Mouse (Mus musculus) hindbrain, embryonic 11.5 days (tissue): ENCODE data around the gene Tbc1d16. TPM values are rescaled to one million over a fixed set of nuclear protein-coding genes. Genes with fewer than 3 reads are reported as not detected.

Experiments
- ATAC-seq: fragments of 200-750 bp; cut with Nextera tagmentation; 2 replicates; pipeline ENCODE4 v1.8.0; 2017; ENCODE audit warnings: mild to moderate bottlenecking, moderate TSS enrichment, moderate library complexity; ENCODE audit not compliant: low FRiP score
- DNase-seq: peaks from one replicate; pipeline ENCODE4 v3.0.0-alpha.2; 2015; ENCODE audit warnings: low spot score
- H3K27ac ChIP-seq: fragments of 300-500 bp; sonication (generic); 2 replicates; pipeline ENCODE4 v1.5.1; 2014; ENCODE audit warnings: mild to moderate bottlenecking, low read depth, low read length
- H3K27me3 ChIP-seq: fragments of 300-500 bp; sonication (generic); 2 replicates; pipeline ENCODE4 v1.6.1; 2014; ENCODE audit warnings: mild to moderate bottlenecking, low read length, moderate library complexity, mixed read lengths; ENCODE audit not compliant: control insufficient read depth, insufficient read depth
- H3K36me3 ChIP-seq: fragments of 300-500 bp; sonication (generic); 2 replicates; pipeline ENCODE4 v1.6.1; 2014; ENCODE audit warnings: mild to moderate bottlenecking, low read length, moderate library complexity, mixed read lengths; ENCODE audit not compliant: control insufficient read depth, insufficient read depth
- H3K4me1 ChIP-seq: fragments of 300-500 bp; sonication (generic); replicated peaks from 2 replicates; pipeline ENCODE4 v1.6.1; 2014; ENCODE audit warnings: low read length, mixed read lengths; ENCODE audit not compliant: control insufficient read depth, insufficient read depth
- H3K4me2 ChIP-seq: fragments of 300-500 bp; sonication (generic); replicated peaks from 2 replicates; pipeline ENCODE4 v1.6.1; 2014; ENCODE audit warnings: mild to moderate bottlenecking, low read depth, low read length
- H3K4me3 ChIP-seq: fragments of 300-500 bp; sonication (generic); 2 replicates; pipeline ENCODE4 v1.5.1; 2014; ENCODE audit warnings: low read depth, low read length
- H3K9ac ChIP-seq: fragments of 300-500 bp; sonication (generic); 2 replicates; pipeline ENCODE4 v1.6.1; 2014; ENCODE audit warnings: low read depth, low read length
- H3K9me3 ChIP-seq: fragments of 300-500 bp; sonication (generic); 2 replicates; pipeline ENCODE4 v1.6.1; 2016; ENCODE audit warnings: low read length; ENCODE audit not compliant: control insufficient read depth
- WGBS: fragments of 180-500 bp; shearing (Covaris S2); extraction: QIAGEN DNeasy Blood & Tissue Kit; methylation state at CpG from one replicate; pipeline ENCODE4 v1.1.7; 2014; 5-methylcytosine and 5-hydroxymethylcytosine counted together
- polyA plus RNA-seq: library from polyadenylated mRNA; unstranded; fragments of >200 nt; fragmentation: Nextera tagmentation; extraction: Ambion mirVana; gene quantifications from 2 replicates; pipeline ENCODE4 v1.2.1, GENCODE M21; 2014

Tbc1d16 gene
- polyA plus RNA-seq, 1 experiment from 2014 or later, result 20.7 TPM

DNA sequence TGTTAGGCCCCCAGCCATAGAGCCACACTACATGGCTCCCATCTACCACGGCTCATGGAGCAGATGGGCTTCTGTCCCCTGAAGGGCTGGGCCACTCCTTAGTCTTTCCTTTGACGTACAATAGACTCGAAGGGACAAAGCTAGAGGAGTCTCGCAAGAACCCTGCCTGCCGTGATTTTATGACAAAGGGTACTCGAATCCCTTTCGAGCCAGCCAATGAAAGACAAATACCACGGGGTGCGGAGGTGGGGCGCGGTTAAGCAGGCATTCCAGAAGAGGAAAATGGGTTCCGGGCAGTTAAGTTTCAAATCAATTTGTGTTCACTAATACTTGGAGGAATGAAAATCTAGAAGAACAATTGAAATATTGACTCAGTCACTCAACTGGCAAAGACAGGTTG is 11.2 kb upstream of the Tbc1d16 start:
- H3K9me3 ChIP-seq, result no peaks in the 10 kb centered on the region; the same call in 1 of the 2 replicates
- no peak overlapping the region for H3K27ac ChIP-seq
- no peak overlapping the region for H3K4me2 ChIP-seq
- ATAC-seq (no peak), DNase-seq (no peak)
- H3K4me3 ChIP-seq, result no peak overlapping the region
- H3K36me3 ChIP-seq, result 0 out of 2 replicates have a peak, but pooled peaks cover 4% of the 10 kb centered on the region
- no peaks in the 10 kb centered on the region for H3K27me3 ChIP-seq
- H3K4me1 ChIP-seq, result 0 out of 2 replicates have a peak, but pooled peaks cover 2% of the 10 kb centered on the region
- H3K9ac ChIP-seq, result no peak overlapping the region
- WGBS, result 89% methylated on average over 12 of the region's 12 CpGs

DNA sequence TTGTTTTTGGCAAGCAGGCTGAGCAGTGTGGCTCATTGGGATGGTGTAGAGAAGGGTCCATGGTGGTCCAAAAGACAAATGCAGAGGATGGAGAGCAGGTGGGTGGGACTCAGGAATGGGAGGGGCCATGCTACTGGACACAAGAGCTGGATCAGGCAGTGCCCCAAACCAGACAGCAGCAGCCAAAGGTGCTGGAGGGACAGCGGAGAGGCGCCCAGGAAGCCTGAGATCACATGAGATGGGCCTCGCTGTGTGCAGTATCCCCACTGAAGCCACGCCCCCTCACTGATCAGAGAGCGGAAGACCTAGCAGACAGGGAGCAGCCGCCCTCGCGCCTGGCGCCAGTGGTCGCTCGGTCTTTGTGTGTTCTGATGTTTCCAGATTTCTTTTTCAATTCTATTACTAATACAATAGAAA is 10.0 kb upstream of the Tbc1d16 start:
- Histone ChIP-seq H3K4me2 (peak overlapping the region; percentile 36), H3K36me3 (0 out of 2 replicates have a peak, but pooled peaks cover 4% of the 10 kb centered on the region), H3K27ac (no peak overlapping the region), H3K4me1 (0 out of 2 replicates have a peak, but pooled peaks cover 2% of the 10 kb centered on the region), H3K27me3 (no peaks in the 10 kb centered on the region), H3K4me3 (no peak overlapping the region), H3K9ac (no peak overlapping the region), H3K9me3 (no peaks in the 10 kb centered on the region; the same call in 1 of the 2 replicates)
- WGBS, result 24% methylated on average over 11 of the region's 11 CpGs
- peak; percentile 67 for DNase-seq
- peak; percentile 59 for ATAC-seq

- no peak overlapping the region for H3K27ac ChIP-seq
- no peak overlapping the region for H3K9ac ChIP-seq
- H3K9me3 ChIP-seq, result no peaks in the 10 kb centered on the region; the same call in 1 of the 2 replicates
- DNase-seq, result peak; percentile 33
- 0 out of 2 replicates have a peak, but pooled peaks cover 4% of the 10 kb centered on the region for H3K36me3 ChIP-seq
- H3K4me2 ChIP-seq, result peak overlapping the region; percentile 36
- H3K27me3 ChIP-seq, result no peaks in the 10 kb centered on the region
- WGBS, result 37% methylated on average over 20 of the region's 20 CpGs
- 0 out of 2 replicates have a peak, but pooled peaks cover 2% of the 10 kb centered on the region for H3K4me1 ChIP-seq
- H3K4me3 ChIP-seq, result no peak overlapping the region
- peak; percentile 17; the same call in 1 of the 2 replicates for ATAC-seq
Observed at GRCm38 (mm10) chr11:119237568-119238304, 9.4 kb upstream of the Tbc1d16 start.

- WGBS, result 48% methylated on average over 3 of the region's 3 CpGs
- ATAC-seq (no peak), DNase-seq (no peak)
- Histone ChIP-seq H3K4me3 (no peak overlapping the region), H3K4me2 (no peak overlapping the region), H3K4me1 (0 out of 2 replicates have a peak, but pooled peaks cover 2% of the 10 kb centered on the region), H3K9me3 (no peaks in the 10 kb centered on the region; the same call in 1 of the 2 replicates), H3K27me3 (no peaks in the 10 kb centered on the region), H3K27ac (no peak overlapping the region), H3K36me3 (0 out of 2 replicates have a peak, but pooled peaks cover 4% of the 10 kb centered on the region), H3K9ac (no peak overlapping the region)
Observed at GRCm38 (mm10) chr11:119237007-119237406, 8.7 kb upstream of the Tbc1d16 start.

- no peak overlapping the region for H3K9ac ChIP-seq
- peak; percentile 49 for DNase-seq
- H3K4me2 ChIP-seq, result no peak overlapping the region
- H3K27me3 ChIP-seq, result no peaks in the 10 kb centered on the region
- 43% methylated on average over 8 of the region's 8 CpGs for WGBS
- H3K4me1 ChIP-seq, result 0 out of 2 replicates have a peak, but pooled peaks cover 2% of the 10 kb centered on the region
- no peaks in the 10 kb centered on the region; the same call in 1 of the 2 replicates for H3K9me3 ChIP-seq
- H3K36me3 ChIP-seq, result 0 out of 2 replicates have a peak, but pooled peaks cover 4% of the 10 kb centered on the region
- ATAC-seq, result no peak
- H3K27ac ChIP-seq, result no peak overlapping the region
- no peak overlapping the region for H3K4me3 ChIP-seq
Observed at GRCm38 (mm10) chr11:119236354-119236753, 8.1 kb upstream of the Tbc1d16 start.

- 0 out of 2 replicates have a peak, but pooled peaks cover 2% of the 10 kb centered on the region for H3K4me1 ChIP-seq
- no peak for ATAC-seq
- 0 out of 2 replicates have a peak, but pooled peaks cover 4% of the 10 kb centered on the region for H3K36me3 ChIP-seq
- peak; percentile 79 for DNase-seq
- H3K9me3 ChIP-seq, result no peaks in the 10 kb centered on the region; the same call in 1 of the 2 replicates
- H3K4me3 ChIP-seq, result no peak overlapping the region
- H3K9ac ChIP-seq, result no peak overlapping the region
- H3K27ac ChIP-seq, result no peak overlapping the region
- H3K27me3 ChIP-seq, result no peaks in the 10 kb centered on the region
- WGBS, result 88% methylated on average over 4 of the region's 4 CpGs
- H3K4me2 ChIP-seq, result no peak overlapping the region
Observed at GRCm38 (mm10) chr11:119235596-119235995, 7.3 kb upstream of the Tbc1d16 start.

- 94% methylated on average over 10 of the region's 10 CpGs for WGBS
- H3K27me3 ChIP-seq, result no peaks in the 10 kb centered on the region
- DNase-seq (no peak), ATAC-seq (no peak)
- H3K9me3 ChIP-seq, result no peaks in the 10 kb centered on the region; the same call in 1 of the 2 replicates
- no peak overlapping the region for H3K4me2 ChIP-seq
- H3K4me3 ChIP-seq, result no peak overlapping the region
- H3K4me1 ChIP-seq, result 0 out of 2 replicates have a peak, but pooled peaks cover 2% of the 10 kb centered on the region
- H3K36me3 ChIP-seq, result 0 out of 2 replicates have a peak, but pooled peaks cover 4% of the 10 kb centered on the region
- no peak overlapping the region for H3K9ac ChIP-seq
- no peak overlapping the region for H3K27ac ChIP-seq
Observed at GRCm38 (mm10) chr11:119234770-119235169, 6.5 kb upstream of the Tbc1d16 start.

DNA sequence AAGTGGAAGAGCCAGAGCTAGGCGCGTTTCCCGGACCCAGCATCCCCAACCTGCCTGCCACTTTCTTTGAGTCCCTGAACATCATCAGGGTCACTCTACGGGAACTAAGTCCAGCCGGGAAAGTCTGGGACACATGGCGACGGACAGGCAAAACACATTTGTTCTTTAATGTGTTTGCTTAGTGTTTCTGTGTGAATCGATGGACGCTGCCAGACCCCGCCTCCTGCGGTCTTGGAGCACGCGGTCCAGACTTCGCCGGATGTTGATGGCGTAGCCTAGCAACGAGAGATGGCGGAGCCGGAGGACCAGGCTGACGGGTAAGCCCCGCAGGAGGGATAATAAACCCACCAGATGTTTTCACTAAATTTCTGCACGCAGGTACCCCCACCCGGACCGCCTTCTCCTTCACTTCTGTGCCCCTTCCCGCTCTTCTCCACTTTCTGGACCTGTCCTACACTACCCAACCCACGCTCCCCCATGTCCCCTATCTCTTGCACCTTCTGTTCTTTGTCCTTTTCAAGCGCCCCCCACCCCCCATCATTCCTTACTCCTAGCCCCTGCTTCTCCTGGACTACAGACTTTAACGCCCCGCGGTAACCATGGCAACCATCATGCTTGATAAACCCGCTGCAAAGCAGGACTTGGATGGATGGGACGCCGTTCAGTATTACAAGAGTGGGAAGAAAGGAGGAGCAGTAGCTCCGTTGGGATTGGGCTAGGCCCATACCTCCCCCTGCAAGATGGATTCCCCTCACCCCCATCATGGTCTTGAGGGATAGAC is 737 bp upstream of the Tbc1d16 start:
- Histone ChIP-seq H3K4me3 (peak overlapping the region; percentile 81), H3K4me1 (peaks cover 14% of the 10 kb centered on the region), H3K27me3 (no peaks in the 10 kb centered on the region), H3K36me3 (no peaks in the 10 kb centered on the region), H3K9me3 (no peaks in the 10 kb centered on the region), H3K27ac (peak overlapping the region; percentile 83), H3K9ac (no peak overlapping the region; the same call in 1 of the 2 replicates), H3K4me2 (peak overlapping the region; percentile 89)
- ATAC-seq, result peak; percentile 95
- peak; percentile 91 for DNase-seq
- under 1% methylated on average over 34 of the region's 34 CpGs for WGBS
